Mouse (Mus musculus) stomach, postnatal 0 days (tissue): Measurements from ENCODE around the gene Cyb561d1. TPM values are rescaled to one million over a fixed set of nuclear protein-coding genes. Genes with fewer than 3 reads are reported as not detected.
A peak's percentile ranks its signal among the peaks of the same experiment; 100 is the strongest.

Source experiments
- ATAC-seq: fragments of 200-750 bp; cut with Nextera tagmentation; 2 replicates; pipeline ENCODE4 v1.8.0; 2017; ENCODE audit not compliant: low FRiP score, low TSS enrichment
- DNase-seq: peaks from one replicate; pipeline ENCODE4 v3.0.0-alpha.2; 2016; ENCODE audit warnings: low spot score
- H3K27ac ChIP-seq: fragments of 300-500 bp; sonication (generic); replicated peaks from 2 replicates; pipeline ENCODE4 v1.5.1; 2014; ENCODE audit warnings: mild to moderate bottlenecking, control low read depth
- H3K27me3 ChIP-seq: fragments of 300-500 bp; sonication (generic); 2 replicates; pipeline ENCODE4 v1.6.1; 2014; ENCODE audit warnings: low read length; ENCODE audit not compliant: control insufficient read depth, insufficient read depth
- H3K36me3 ChIP-seq: fragments of 300-500 bp; sonication (generic); 2 replicates; pipeline ENCODE4 v1.6.1; 2014; ENCODE audit warnings: low read length, mixed read lengths; ENCODE audit not compliant: control insufficient read depth, insufficient read depth
- H3K4me1 ChIP-seq: fragments of 300-500 bp; sonication (generic); replicated peaks from 2 replicates; pipeline ENCODE4 v1.6.1; 2014; ENCODE audit warnings: antibody characterized with exemption; ENCODE audit not compliant: control insufficient read depth, insufficient read depth
- H3K4me2 ChIP-seq: fragments of 300-500 bp; sonication (generic); replicated peaks from 2 replicates; pipeline ENCODE4 v1.6.1; 2014; ENCODE audit warnings: low read depth, mild to moderate bottlenecking, control low read depth, moderate library complexity
- H3K4me3 ChIP-seq: fragments of 300-500 bp; sonication (generic); 2 replicates; pipeline ENCODE4 v1.5.1; 2014; ENCODE audit warnings: low read depth, low read length, control low read depth
- H3K9ac ChIP-seq: fragments of 300-500 bp; sonication (generic); 2 replicates; pipeline ENCODE4 v1.6.1; 2014; ENCODE audit warnings: mild to moderate bottlenecking, low read length, control low read depth, mixed read lengths
- H3K9me3 ChIP-seq: fragments of 300-500 bp; sonication (generic); 2 replicates; pipeline ENCODE4 v1.6.1; 2016; ENCODE audit warnings: low read length; ENCODE audit not compliant: control insufficient read depth
- CTCF ChIP-seq: IDR thresholded peaks from 2 replicates; pipeline ENCODE4 v1.5.1; 2016; ENCODE audit warnings: antibody characterized with exemption, low read depth, mild to moderate bottlenecking, moderate library complexity
- EP300 ChIP-seq: optimal IDR thresholded peaks from 2 replicates; pipeline ENCODE3; 2016; ENCODE audit warnings: antibody characterized with exemption
- WGBS: fragments of 180-500 bp; shearing (Covaris S2); extraction: QIAGEN DNeasy Blood & Tissue Kit; methylation state at CpG from one replicate; pipeline ENCODE4 v1.1.7; 2014; 5-methylcytosine and 5-hydroxymethylcytosine counted together
- polyA plus RNA-seq: library from polyadenylated mRNA; unstranded; fragments of >200 nt; fragmentation: Nextera tagmentation; extraction: Ambion mirVana; gene quantifications from 2 replicates; pipeline ENCODE4 v1.2.1, GENCODE M21; 2015

Gene Cyb561d1
- polyA plus RNA-seq, 1 experiment from 2014 or later, result 5.5 TPM

GRCm38 (mm10) chr3:108212406-108212805 is 11.4 kb upstream of the Cyb561d1 start:
- peaks cover 4% of the 10 kb centered on the region; the same call in 1 of the 2 replicates for H3K4me1 ChIP-seq
- no peaks in the 10 kb centered on the region for H3K27me3 ChIP-seq
- no peak overlapping the region for H3K4me2 ChIP-seq
- WGBS, result 77% methylated on average over 8 of the region's 8 CpGs
- no peak for ATAC-seq
- no peak overlapping the region for H3K27ac ChIP-seq
- H3K36me3 ChIP-seq, result no peaks in the 10 kb centered on the region; the same call in 1 of the 2 replicates
- H3K9me3 ChIP-seq, result no peaks in the 10 kb centered on the region
- TF ChIP-seq EP300 (no peak), CTCF (peak; percentile 25; the same call in 1 of the 2 replicates)
- no peak for DNase-seq
- no peak overlapping the region for H3K9ac ChIP-seq
- H3K4me3 ChIP-seq, result no peak overlapping the region

DNA sequence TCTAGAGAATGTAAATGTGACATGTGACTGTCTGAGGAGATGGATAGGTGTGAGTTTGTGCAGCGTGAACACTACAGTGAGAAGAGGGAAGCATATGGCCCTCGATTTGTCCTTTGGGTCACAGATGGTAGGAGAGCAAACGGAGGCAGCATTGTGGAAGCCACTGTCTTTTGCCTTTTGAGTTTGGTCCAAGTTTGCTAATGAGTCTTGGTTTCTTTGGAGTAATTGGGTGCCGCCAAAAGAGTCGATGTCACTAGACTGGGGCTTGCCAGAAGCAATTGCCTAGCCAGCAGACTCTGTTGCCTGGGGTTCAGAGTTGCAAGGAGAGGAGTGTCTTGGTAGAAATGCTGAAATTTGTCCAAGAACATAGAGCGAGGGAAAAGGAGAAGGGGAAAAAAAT is 10.8 kb upstream of the Cyb561d1 start:
- H3K9me3 ChIP-seq, result no peaks in the 10 kb centered on the region
- H3K27me3 ChIP-seq, result no peaks in the 10 kb centered on the region
- no peak overlapping the region for H3K9ac ChIP-seq
- no peak overlapping the region for H3K4me3 ChIP-seq
- 81% methylated on average over 6 of the region's 6 CpGs for WGBS
- DNase-seq, result no peak
- no peak for ATAC-seq
- peaks cover 5% of the 10 kb centered on the region; the same call in 1 of the 2 replicates for H3K4me1 ChIP-seq
- no peak overlapping the region for H3K27ac ChIP-seq
- no peak overlapping the region for H3K4me2 ChIP-seq
- no peaks in the 10 kb centered on the region; the same call in 1 of the 2 replicates for H3K36me3 ChIP-seq
- no peak for TF ChIP-seq CTCF

DNA sequence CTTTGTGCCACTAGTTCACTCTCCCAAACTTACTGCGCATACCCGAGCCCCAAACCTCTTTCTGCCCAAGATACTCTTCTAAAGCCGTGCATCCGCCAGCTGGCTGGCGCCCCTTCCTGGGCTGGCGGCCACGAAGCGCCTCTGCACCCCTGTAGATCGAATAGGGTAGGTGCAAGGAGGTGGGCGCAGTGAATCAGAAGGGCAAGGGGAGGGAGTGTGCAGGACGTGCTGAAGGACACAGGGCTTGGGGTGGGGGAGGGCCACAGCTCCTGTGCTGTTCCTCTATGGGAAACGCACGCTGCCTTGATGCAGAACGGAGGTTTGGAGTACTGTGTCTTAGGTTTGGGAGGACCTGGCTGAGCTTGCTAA is 9.7 kb upstream of the Cyb561d1 start, which contains the start of gene Atxn7l2:
Gene Atxn7l2, minus strand, starts transcription at position 164 of the 369 bp plus-strand sequence.
- peaks cover 5% of the 10 kb centered on the region; the same call in 1 of the 2 replicates for H3K4me1 ChIP-seq
- peak within 1 kb of the TSS; percentile 94 for H3K4me2 ChIP-seq
- H3K9ac ChIP-seq, result peak within 1 kb of the TSS; percentile 87
- ATAC-seq, result peak; percentile 67
- H3K4me3 ChIP-seq, result peak within 1 kb of the TSS; percentile 76
- H3K36me3 ChIP-seq, result no peaks in the 10 kb centered on the region; the same call in 1 of the 2 replicates
- H3K27me3 ChIP-seq, result no peaks in the 10 kb centered on the region
- no peaks in the 10 kb centered on the region for H3K9me3 ChIP-seq
- under 1% methylated on average over 14 of the region's 14 CpGs for WGBS
- H3K27ac ChIP-seq, result peak within 1 kb of the TSS; percentile 91
- DNase-seq, result no peak
- TF ChIP-seq CTCF (peak; percentile 56), EP300 (no peak)

DNA sequence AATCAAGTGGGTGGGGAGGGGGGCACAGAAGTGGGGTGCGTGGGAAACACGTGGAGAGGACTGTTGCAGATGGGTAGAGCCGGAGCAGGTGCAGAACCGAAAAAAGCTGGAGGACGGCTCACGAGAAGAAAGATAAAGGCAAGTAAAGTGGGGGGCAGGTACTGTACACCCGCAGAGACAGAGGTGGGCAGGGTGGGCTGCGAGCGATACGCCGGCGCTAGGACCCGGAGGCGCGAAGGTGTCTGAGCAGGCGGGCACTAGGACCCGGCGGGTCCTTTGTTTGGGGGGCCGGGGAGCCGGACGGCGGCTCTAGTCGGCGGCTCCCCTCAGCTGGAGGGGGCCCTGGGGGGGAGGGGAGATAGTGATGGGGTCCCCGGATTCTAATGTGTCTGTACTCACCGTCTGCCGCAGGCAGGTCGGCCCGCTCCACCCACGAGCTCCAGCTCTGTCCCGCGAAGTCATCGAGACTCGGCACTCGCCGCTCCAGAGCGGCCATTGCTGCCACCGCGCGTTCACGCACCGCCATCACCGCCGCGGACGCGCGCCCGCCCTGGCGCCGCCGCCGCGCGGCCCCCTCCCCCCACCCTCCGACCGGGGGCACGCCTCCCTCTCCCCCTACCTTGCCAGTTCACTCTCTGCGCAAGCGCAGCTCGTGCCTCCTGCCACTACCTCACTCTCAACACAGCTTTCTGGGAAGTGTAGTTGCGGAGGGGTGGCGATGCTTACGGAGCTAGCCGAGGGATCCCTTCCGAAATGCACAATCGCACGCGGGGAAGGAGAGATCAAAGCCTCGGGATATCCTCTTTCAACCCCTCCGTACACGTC is 9.1 kb upstream of the Cyb561d1 start:
- Histone ChIP-seq H3K4me3 (peak overlapping the region; percentile 76), H3K9ac (peak overlapping the region; percentile 87), H3K4me1 (peaks cover 5% of the 10 kb centered on the region; the same call in 1 of the 2 replicates), H3K9me3 (no peaks in the 10 kb centered on the region), H3K27ac (peak overlapping the region; percentile 91), H3K27me3 (no peaks in the 10 kb centered on the region), H3K36me3 (no peaks in the 10 kb centered on the region; the same call in 1 of the 2 replicates), H3K4me2 (peak overlapping the region; percentile 94)
- TF ChIP-seq CTCF (no peak), EP300 (no peak)
- under 1% methylated on average over 71 of the region's 72 CpGs for WGBS
- DNase-seq, result peak; percentile 96
- peak; percentile 95 for ATAC-seq

- H3K4me2 ChIP-seq, result peak overlapping the region; percentile 73
- peak overlapping the region; percentile 76 for H3K4me3 ChIP-seq
- peak overlapping the region; percentile 87 for H3K9ac ChIP-seq
- no peak overlapping the region for H3K27ac ChIP-seq
- TF ChIP-seq CTCF (no peak), EP300 (no peak)
- H3K4me1 ChIP-seq, result peaks cover 5% of the 10 kb centered on the region; the same call in 1 of the 2 replicates
- H3K27me3 ChIP-seq, result no peaks in the 10 kb centered on the region
- WGBS, result 5% methylated on average over 8 of the region's 8 CpGs
- no peaks in the 10 kb centered on the region for H3K9me3 ChIP-seq
- H3K36me3 ChIP-seq, result no peaks in the 10 kb centered on the region; the same call in 1 of the 2 replicates
- no peak for ATAC-seq
- DNase-seq, result no peak
Measured at GRCm38 (mm10) chr3:108209536-108209935, 8.5 kb upstream of the Cyb561d1 start.

- no peaks in the 10 kb centered on the region for H3K27me3 ChIP-seq
- peak overlapping the region; percentile 73; the same call in 1 of the 2 replicates for H3K4me2 ChIP-seq
- WGBS, result 68% methylated on average over 3 of the region's 3 CpGs
- DNase-seq (no peak), ATAC-seq (no peak)
- TF ChIP-seq EP300 (no peak), CTCF (no peak)
- H3K4me1 ChIP-seq, result peaks cover 5% of the 10 kb centered on the region; the same call in 1 of the 2 replicates
- H3K27ac ChIP-seq, result no peak overlapping the region
- 0 out of 2 replicates have a peak overlapping the region, but pooled peaks have one; percentile 87 for H3K9ac ChIP-seq
- H3K4me3 ChIP-seq, result peak overlapping the region; percentile 76
- no peaks in the 10 kb centered on the region; the same call in 1 of the 2 replicates for H3K36me3 ChIP-seq
- no peaks in the 10 kb centered on the region for H3K9me3 ChIP-seq
Measured at GRCm38 (mm10) chr3:108209001-108209400, 8.0 kb upstream of the Cyb561d1 start.
